Mouse (Mus musculus): Measurements from ENCODE around the gene Gadd45b. TPM values are rescaled to one million over a fixed set of nuclear protein-coding genes. Genes with fewer than 3 reads are reported as not detected.

The Gadd45b gene
- total RNA-seq, 2 experiments from 2014 or later = 3.2 to 10.6 TPM

DNA sequence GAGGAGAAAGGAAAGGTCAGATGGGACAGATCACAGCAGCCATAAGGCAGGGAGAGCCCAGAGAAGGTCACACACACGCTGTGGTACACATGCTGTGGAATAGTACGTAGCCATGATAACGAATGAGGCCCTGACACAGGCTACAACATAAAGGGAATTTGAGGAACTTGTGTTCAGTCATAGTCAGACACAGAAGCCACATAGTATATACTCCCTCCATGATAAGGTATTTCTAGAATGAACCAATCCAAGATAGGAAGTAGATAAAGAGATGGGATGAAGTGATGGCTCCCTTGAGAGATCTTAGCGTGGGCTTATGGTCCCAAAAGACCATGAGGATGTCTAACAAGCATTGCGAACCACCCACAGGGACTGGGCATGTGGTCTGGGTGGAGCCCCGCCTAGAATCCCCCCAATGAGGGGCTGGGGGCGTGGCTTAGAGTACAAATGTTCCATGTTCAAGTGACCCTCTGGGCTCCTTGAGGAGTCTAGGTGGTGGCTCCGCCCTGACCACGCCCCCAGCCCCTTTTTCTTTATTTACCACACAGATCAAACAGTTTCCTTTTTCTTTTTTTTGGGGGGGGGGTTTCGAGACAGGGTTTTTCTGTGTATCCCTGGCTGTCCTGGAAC is 22.0 kb downstream of the Gadd45b start:
- no peak for ATAC-seq (replicated peaks; ENCODE audit: low FRiP score, poor library complexity, severe bottlenecking)

- ATAC-seq (replicated peaks; ENCODE audit: low FRiP score, poor library complexity, severe bottlenecking) = no peak
Observed at GRCm38 (mm10) chr10:80952449-80952848, 22.6 kb downstream of the Gadd45b start.

DNA sequence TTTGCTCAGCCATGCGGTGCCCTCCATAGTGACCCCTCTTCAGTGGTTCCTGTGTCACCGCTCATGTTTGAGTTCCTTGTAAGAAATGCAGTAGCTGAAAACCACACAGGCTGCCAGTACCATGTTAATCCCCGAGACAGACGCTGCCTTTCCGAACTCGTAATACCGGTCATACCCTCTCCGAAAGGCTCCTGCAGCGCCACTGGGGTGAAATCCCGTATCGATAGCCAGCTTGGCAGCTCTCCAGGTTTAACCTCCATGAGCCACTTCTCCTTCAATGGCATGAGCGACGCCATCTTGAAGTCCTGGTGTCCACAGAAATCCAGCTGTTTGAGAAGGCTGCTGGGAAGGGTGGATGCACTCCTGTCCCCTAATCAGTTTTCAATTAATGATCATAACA is 24.5 kb downstream of the Gadd45b start:
- no peak for ATAC-seq (replicated peaks; ENCODE audit: low FRiP score, poor library complexity, severe bottlenecking)

- no peak for ATAC-seq (replicated peaks; ENCODE audit: low FRiP score, poor library complexity, severe bottlenecking)
Observed at GRCm38 (mm10) chr10:80954843-80955242, 25.0 kb downstream of the Gadd45b start.

- peak; percentile 76 for ATAC-seq (replicated peaks; ENCODE audit: low FRiP score, poor library complexity, severe bottlenecking)
Observed at GRCm38 (mm10) chr10:80955536-80955935, 25.7 kb downstream of the Gadd45b start.

DNA sequence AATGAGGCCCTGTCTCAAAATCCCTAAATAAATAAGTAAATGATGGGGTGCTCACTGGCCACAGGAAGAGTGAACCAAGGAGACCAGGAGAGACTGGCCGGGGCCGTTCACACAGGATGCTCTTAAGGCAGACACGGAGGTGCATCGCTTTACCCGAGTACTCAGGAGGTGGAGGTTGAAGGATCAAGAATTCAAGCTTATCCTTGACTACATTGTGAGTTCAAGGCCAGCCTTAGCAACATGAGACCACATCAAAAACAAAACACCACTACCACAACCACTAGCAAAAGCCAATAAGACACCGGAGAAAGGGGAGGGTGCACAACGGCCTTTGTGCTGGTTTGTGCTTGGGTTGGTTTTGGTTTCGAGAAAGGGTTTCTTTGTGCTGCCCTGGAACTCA is 26.5 kb downstream of the Gadd45b start:
- no peak for ATAC-seq (replicated peaks; ENCODE audit: low FRiP score, poor library complexity, severe bottlenecking)

- ATAC-seq (replicated peaks; ENCODE audit: low FRiP score, poor library complexity, severe bottlenecking) = no peak
Observed at GRCm38 (mm10) chr10:80956901-80957300, 27.0 kb downstream of the Gadd45b start.

- no peak for ATAC-seq (replicated peaks; ENCODE audit: low FRiP score, poor library complexity, severe bottlenecking)
Observed at GRCm38 (mm10) chr10:80957791-80958190, 27.9 kb downstream of the Gadd45b start.

GRCm38 (mm10) chr10:80958979-80959637 is 29.2 kb downstream of the Gadd45b start:
- ATAC-seq (replicated peaks; ENCODE audit: low FRiP score, poor library complexity, severe bottlenecking) = no peak

DNA sequence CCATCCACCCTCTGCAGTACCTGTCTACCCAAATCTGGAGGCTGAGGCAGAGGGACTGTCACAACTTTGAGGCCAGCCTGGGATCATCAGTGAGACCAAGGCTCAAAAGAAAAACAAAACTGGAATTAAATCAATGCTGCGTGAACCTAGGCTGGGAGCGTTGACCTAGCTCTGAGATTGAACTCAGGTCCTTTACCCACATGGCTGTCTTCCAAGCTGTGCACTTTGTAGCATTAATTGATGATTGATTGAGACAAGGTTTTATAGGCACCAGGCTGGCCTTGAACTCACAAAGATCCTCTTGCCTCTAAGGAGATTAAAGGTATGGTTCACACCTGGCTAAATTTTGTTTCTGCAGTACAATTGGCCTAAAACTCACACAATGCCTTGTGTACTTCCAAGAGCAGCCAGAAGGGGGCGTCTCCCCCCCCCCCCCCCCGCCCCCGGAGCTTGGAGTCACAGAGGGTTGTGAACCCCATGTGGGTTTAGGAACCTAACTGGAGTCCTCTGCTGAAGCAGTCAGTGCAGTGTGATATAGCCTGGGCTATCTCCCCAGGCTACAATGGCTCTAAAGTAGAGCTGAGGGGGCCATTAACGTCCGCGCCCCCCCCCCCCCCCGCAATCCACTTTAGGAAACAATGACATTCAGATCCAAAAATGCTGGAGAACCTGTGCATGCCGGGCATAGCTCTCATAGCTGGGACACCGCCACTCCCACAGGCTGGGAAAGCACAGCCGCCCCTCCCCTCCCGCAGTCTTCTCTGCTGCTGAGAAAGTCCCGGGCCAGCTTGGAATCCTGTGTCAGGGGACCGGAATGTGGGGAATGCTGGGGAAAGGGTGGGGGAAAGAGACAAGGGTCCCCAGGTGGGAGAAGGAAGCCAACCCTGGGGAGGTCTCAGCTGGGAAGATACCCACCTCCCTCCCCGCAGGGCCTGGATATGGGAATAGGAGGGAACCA is 31.0 kb downstream of the Gadd45b start:
- no peak for ATAC-seq (replicated peaks; ENCODE audit: low FRiP score, poor library complexity, severe bottlenecking)

- no peak for ATAC-seq (replicated peaks; ENCODE audit: low FRiP score, poor library complexity, severe bottlenecking)
Observed at GRCm38 (mm10) chr10:80962051-80962472, 32.2 kb downstream of the Gadd45b start.

- ATAC-seq (replicated peaks; ENCODE audit: low FRiP score, poor library complexity, severe bottlenecking) = no peak
Observed at GRCm38 (mm10) chr10:80962585-80962984, 32.7 kb downstream of the Gadd45b start.

DNA sequence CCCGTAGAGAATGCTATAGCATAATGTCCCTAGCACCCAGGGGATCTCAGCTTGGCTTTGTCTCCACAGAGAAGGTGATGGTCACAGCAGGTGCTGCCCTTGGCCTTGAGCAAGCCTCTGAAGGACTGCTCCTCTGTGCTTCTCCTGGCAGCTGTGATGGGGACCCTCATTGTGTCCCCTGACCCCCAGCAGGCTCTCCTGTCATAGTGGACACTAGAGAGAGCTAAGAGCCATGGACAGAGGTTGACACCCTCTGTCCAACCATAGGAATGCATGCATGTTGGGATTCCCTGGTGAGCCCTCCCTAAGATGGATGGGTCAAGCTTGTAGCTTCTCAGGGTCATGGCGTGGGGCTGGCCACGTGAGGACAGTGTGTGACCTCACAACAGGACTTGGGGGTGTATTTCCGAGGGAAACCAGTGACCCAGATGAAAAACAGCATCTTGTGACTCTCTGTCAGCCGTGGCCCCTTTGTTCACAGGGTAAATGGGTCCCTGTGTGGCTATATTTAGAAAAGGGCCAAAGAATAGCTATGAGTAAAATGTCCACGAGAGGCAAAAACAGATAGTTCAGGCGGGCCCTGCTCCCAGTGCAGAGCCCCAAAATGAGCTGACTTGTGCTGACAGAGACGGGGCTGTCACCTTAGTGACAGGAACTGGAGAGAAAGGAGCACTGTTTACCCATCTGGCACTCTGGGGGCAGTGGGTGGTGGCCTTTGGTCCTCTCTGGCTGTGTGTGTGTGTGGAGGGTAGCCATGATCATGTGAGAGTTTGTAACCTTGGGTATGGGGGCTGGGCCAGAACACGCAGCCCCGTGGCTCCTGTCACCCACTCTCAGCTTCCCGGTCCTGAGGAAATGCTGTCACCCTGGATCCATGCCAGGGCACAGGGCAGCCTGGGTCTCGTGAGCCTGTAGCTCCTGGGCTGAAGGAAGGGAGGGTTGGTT is 33.4 kb downstream of the Gadd45b start:
- ATAC-seq (replicated peaks; ENCODE audit: low FRiP score, poor library complexity, severe bottlenecking) = no peak

DNA sequence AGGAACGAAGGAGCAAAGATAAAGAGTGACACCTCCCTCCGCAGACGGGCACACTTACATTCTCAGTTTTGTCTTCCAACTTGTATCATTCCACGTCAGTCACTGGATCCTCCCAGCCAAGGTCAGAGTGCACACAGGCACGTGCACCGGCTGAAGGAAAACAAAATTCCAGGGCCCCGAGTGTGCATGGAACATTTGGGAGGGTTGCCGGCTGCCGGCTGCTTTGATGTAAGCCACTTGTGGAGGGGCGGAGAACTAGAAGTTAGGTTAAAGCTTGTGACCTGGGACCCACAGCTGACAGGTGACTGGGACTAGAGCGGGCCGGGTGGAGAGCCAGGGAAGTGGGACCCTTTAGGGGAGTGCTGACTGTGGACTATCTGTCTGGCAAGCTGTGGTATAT is 36.4 kb downstream of the Gadd45b start:
- ATAC-seq (replicated peaks; ENCODE audit: low FRiP score, poor library complexity, severe bottlenecking) = no peak

GRCm38 (mm10) chr10:80967101-80967656 is 37.3 kb downstream of the Gadd45b start:
- no peak for ATAC-seq (replicated peaks; ENCODE audit: low FRiP score, poor library complexity, severe bottlenecking)

DNA sequence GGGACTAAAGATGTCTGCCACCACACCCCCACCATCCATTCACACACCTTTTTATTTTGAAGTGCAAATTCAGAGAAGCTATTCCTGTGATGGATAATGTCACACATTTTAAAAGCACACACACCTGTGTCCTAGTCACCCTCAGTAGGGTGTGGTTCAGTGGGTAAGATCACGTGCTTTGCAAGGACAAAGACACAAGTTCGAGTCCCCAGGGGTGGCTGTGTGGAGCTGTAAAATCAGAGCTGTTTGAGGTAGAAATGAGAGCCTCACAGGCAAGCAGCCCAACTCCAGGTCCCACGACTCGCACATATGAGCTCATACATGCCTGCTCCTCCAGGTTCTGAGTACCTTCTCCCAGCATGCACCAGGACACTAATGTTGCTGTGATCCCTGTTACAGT is 38.2 kb downstream of the Gadd45b start:
- ATAC-seq (replicated peaks; ENCODE audit: low FRiP score, poor library complexity, severe bottlenecking) = no peak

DNA sequence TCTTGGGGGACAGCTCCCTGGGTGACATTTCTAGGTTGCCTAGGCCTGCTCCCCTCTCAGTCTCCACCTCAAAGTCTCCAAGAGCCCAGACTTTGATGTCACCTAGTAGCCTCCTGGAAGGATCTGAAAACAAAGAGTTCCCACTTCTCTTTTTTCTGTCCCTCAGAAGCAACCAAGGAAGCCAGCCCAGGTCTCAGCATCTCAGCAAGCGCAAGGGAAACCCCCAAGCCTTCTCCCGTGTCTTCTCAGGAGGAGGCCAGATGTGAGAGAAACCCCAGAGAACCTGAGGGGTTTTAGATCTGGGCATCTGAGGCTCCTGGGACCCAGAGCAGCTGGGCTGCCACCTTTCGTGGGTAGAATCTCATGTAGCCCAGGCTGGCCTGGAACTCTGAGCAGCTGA is 39.4 kb downstream of the Gadd45b start:
- ATAC-seq (replicated peaks; ENCODE audit: low FRiP score, poor library complexity, severe bottlenecking) = no peak

DNA sequence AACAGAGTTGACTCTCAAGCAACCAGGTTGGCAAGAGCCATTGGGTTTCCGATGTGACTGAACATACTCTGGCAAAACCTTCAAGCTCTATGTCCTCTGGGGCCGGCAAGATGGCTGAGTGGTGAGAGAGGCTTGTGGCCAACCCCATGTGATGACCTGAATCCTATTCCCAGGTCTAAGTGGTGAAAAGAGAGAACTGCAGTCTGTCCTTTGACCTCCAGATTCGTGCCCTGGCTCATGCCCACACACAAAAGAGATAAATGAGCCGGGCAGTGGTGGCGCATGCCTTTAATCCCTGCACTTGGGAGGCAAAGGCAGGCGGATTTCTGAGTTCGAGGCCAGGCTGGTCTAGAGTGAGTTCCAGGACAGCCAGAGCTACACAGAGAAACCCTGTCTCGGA is 40.3 kb downstream of the Gadd45b start:
- no peak for ATAC-seq (replicated peaks; ENCODE audit: low FRiP score, poor library complexity, severe bottlenecking)

- ATAC-seq (replicated peaks; ENCODE audit: low FRiP score, poor library complexity, severe bottlenecking) = no peak
Observed at GRCm38 (mm10) chr10:80971533-80971932, 41.7 kb downstream of the Gadd45b start.

Data from erythroblast, adult 5-6 weeks (primary cell).